Mouse (Mus musculus) adrenal gland, postnatal 25 days (tissue): ENCODE results near the gene Zfp433. TPM values are rescaled to one million over a fixed set of nuclear protein-coding genes. Genes with fewer than 3 reads are reported as not detected.
"Not testable (repeated sequence)": the region's sequence is repeated elsewhere in the genome, so short reads cannot be mapped to it uniquely, and the experiment has no call there.

ENCODE experiments used
- DNase-seq: peaks from one replicate; pipeline ENCODE4 v3.0.0; 2021; ENCODE audit warnings: mixed read lengths
- long read RNA-seq: library from polyadenylated mRNA; stranded (forward); transcript quantifications from one replicate; pipeline ENCODE4 v2.0.0, GENCODE M21; 2021
- total RNA-seq: library from RNA; stranded (reverse); gene quantifications from 2 replicates; pipeline ENCODE4 v1.2.3, GENCODE M21; 2021

Zfp433 gene
- total RNA-seq, result 6.9 and 9.4 TPM in 2 replicates
- long read RNA-seq, partial matches to known transcripts, result 0 of 2 reads
- long read RNA-seq, other reads (novel, unspliced or antisense), result 0 of 2 reads

DNA sequence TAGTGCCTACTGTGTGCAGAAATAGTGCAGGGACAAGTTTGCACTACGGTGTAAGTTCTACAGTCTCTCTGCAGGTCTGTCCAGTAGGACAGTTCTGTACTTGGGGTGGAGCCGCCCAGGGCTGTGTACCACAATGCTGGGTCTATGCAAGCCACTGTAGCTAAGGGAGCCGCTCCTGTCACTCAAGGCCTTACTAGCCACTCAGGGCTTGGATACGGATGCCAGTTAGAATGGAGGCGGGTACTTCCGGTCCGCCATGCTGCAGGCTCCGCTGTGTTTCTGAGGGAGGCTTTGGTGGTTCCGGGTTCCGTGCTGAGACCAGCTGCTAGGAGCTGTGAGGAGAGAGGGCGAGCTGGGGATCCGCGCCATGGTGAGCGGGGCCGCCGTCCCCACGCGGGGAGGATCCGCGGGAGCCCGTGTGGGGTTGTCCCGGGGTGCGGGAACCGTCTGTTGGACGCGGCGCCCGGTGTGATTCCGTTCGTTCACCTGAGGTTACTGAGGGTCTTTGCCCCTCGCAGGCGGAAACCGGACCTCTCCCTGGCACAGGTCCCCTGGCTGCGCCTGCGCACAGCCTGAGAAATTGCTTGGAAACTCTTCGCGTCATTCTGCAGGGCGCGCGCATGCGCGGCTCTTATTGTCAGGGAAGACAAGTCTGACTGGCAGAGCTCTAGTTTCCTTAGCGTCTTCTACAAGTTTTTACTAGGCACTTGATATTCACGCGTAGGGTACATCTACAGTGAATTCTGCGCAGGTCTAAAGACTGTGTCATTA lies at the start of gene Zfp433:
Gene Zfp433 (plus strand): TSS at position 295 of the 771 bp plus-strand sequence.
- DNase-seq, result not testable (repeated sequence)

DNA sequence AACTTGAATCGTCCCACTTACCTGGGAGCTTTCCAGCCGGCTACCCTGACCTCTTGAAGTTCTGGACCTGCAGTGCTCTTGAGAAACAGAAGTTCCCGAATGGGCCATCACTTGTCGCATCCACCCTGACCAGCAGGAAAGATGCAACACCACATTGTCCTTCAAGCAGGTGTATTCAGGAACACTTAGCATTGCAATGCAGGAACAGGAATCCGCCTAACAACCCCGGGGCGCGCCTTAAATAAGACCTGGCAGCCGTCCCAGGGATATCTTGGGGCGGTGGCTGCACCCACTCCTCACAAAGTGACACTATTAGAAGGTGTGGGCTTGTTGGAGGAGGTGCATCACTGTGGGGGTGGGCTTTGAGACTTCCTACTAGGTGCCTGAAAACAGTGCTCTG lies 49.4 kb upstream of the Zfp433 start:
- no peak for DNase-seq

DNA sequence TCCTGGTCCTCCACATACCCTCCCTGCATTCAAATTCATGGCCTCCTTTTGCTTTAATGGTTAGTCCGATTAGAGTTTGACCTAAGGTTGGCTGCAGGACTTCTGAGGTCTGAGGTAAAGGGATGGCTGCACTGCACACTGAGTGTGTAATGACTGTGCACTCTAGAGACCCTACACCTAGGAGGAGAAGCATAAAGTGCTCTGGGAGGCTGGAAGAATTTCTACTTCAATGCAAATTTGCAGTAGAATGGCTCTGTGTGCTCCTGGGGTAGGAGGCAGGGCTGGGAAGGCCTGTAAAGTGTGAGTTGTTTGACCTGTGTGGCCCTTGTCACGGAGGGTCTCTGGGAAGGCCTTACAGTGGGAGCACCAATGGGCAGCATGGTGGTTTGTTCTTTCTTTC lies 48.5 kb upstream of the Zfp433 start:
- DNase-seq, result no peak

DNA sequence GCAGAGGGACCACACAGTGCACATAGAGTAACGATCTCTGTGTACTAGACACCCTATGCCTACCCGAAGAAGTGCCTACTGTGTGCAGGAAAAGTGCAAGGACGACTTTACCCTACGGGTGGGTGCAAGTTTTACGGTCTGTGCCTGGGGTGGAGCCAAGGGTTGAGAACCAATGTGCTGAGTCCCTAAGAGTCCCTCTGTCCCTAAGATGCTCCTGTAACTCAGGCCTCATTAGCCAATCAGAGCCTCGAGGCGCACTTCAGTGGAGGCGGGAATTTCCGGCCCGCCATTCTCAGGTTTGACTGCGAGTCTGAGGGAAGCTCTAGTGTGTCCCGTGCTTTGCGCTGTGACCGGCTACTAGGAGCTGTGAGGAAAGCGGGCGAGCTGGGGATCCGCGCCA lies 17.5 kb upstream of the Zfp433 start:
- DNase-seq, result not testable (repeated sequence)

DNA sequence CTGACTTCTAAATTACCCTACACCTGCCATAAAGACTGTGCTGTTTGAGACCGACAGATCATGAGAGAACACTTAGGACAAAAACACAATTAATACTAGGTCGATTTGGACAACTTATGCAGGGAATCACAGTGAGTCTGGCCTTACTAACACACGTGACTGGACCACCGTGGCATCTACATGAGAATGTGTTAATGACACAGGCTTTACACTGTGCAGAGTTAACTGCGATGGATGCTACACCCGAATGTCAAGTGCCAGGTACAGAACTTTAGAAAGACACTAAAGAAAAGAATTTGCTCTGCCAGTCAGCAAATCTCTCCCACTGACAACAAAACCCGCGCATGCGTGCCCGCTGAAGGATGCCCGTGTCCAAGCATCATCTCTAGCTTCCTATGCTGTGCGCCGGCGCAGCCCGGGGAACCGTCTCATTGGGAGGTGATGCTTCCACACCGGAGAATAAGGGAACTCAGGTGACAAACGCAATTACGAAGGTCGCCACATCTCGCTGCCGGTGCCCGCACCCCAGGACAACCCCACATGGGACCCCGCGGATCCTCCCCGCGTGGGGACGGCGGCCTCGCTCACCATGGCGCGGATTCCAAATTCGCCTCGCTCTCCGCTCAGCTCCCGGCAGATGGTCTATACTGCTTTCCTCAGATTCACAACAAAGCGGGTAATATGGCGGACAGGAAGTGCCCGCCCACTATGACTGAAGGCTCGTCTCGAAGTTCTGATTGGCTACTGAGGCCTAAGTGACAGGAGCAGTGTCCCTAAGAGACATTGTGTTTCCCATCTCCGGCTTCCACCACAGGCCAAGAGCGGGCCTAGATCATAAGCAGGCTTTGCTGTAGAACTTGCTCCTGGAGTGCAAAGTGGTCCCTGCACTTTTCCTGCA lies 66.1 kb downstream of the Zfp433 start, which contains the start of gene Gm3055:
Gene Gm3055 (minus strand): TSS at position 656 of the 898 bp plus-strand sequence.
- not testable (repeated sequence) for DNase-seq

DNA sequence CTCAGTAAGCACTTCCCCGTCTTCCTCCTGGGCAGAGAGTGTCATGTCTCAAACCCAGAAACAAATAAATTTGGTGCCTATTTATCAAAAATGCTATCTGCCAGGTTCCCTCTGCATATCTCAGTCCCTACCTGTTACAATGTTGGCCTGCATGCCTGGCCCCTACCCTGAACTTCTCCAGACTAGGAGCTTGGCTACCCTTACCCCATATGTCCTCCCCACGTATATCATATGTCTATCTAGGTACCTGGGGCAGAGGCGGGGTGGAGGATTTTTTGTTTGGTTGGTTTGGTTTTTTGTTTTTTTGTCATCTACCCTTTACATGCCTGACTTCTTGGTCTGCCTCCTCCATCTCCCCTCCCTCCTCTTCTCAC lies 66.8 kb downstream of the Zfp433 start:
- not testable (repeated sequence) for DNase-seq

Other genes starting within 250 kb of the Zfp433 start
- 100 and 129 TPM in 2 replicates for gene Nfic, start 249.2 kb upstream of the Zfp433 start, total RNA-seq
- gene Celf5, start 222.1 kb upstream of the Zfp433 start, total RNA-seq, result 0.43 and 1.2 TPM in 2 replicates
- gene Ncln, start 208.4 kb upstream of the Zfp433 start, total RNA-seq, result 120 and 128 TPM in 2 replicates
- gene S1pr4, start 204.7 kb upstream of the Zfp433 start, total RNA-seq, result 0.85 and 1.4 TPM in 2 replicates
- 0.61 TPM in 1 of 2 replicates, not detected in the other for gene Gna15, start 180.6 kb upstream of the Zfp433 start, total RNA-seq
- 76.8 and 77.9 TPM in 2 replicates for gene Gna11, start 159.6 kb upstream of the Zfp433 start, total RNA-seq
- gene Aes, start 145.3 kb upstream of the Zfp433 start, total RNA-seq, result 983 and 1,070 TPM in 2 replicates
- 52.8 and 67.8 TPM in 2 replicates for gene Tle2, start 130.3 kb upstream of the Zfp433 start, total RNA-seq
- 26.4 and 37.4 TPM in 2 replicates for gene Tle6, start 103.8 kb upstream of the Zfp433 start, total RNA-seq
- gene BC025920, start 98.6 kb upstream of the Zfp433 start, total RNA-seq, result 2.4 and 2.6 TPM in 2 replicates
- 28.3 and 30.2 TPM in 2 replicates for gene Sirt6, start 77.0 kb upstream of the Zfp433 start, total RNA-seq
- gene Ankrd24, start 76.3 kb upstream of the Zfp433 start, total RNA-seq, result 30.5 and 37.8 TPM in 2 replicates
- 3.2 and 3.6 TPM in 2 replicates for gene Gm10778, start 55.8 kb upstream of the Zfp433 start, total RNA-seq
- 3.7 and 3.9 TPM in 2 replicates for gene Gm3055, start 66.3 kb downstream of the Zfp433 start, total RNA-seq
- 1.6 and 2.1 TPM in 2 replicates for gene Gm4767, start 107.4 kb downstream of the Zfp433 start, total RNA-seq
- gene Gm32687, start 159.1 kb downstream of the Zfp433 start, total RNA-seq, result 1.1 and 3.1 TPM in 2 replicates
- gene Zfp781, start 225.7 kb downstream of the Zfp433 start, total RNA-seq, result 1.1 and 2.0 TPM in 2 replicates